Mouse (Mus musculus) cortical plate, adult 2 months (tissue): ENCODE data around the gene Igfals. TPM values are rescaled to one million over a fixed set of nuclear protein-coding genes. Genes with fewer than 3 reads are reported as not detected.

Experiments used
- H3K27ac ChIP-seq: fragments of 200-500 bp; 2 replicates; pipeline ENCODE4 v1.5.1; 2012; ENCODE audit warnings: low read length, control low read depth, inconsistent platforms; ENCODE audit not compliant: insufficient read depth
- H3K4me1 ChIP-seq: fragments of 200-500 bp; 2 replicates; pipeline ENCODE4 v1.6.1; 2011; ENCODE audit warnings: low read length; ENCODE audit not compliant: control insufficient read depth, insufficient read depth
- H3K4me3 ChIP-seq: fragments of 200-500 bp; 2 replicates; pipeline ENCODE4 v1.5.1; 2011; ENCODE audit warnings: mild to moderate bottlenecking, low read length, control low read depth; ENCODE audit not compliant: insufficient read depth
- CTCF ChIP-seq: fragments of 200-500 bp; IDR thresholded peaks from 2 replicates; pipeline ENCODE4 v1.5.1; 2011; ENCODE audit warnings: mild to moderate bottlenecking, control low read depth, low read length; ENCODE audit not compliant: insufficient read depth; ENCODE audit errors: extremely low read depth
- POLR2A ChIP-seq: fragments of 200-500 bp; IDR thresholded peaks from 2 replicates; pipeline ENCODE4 v1.6.1; 2011; ENCODE audit warnings: mild to moderate bottlenecking, low read length, control low read depth; ENCODE audit not compliant: insufficient read depth; ENCODE audit errors: extremely low read depth
- polyA plus RNA-seq: library from polyadenylated mRNA; depleted of rRNA; stranded (reverse); fragments of >200 nt; gene quantifications from 2 replicates; pipeline ENCODE4 v1.2.3, GENCODE M21; 2012

Igfals gene
- polyA plus RNA-seq, 1 experiment = not detected

DNA sequence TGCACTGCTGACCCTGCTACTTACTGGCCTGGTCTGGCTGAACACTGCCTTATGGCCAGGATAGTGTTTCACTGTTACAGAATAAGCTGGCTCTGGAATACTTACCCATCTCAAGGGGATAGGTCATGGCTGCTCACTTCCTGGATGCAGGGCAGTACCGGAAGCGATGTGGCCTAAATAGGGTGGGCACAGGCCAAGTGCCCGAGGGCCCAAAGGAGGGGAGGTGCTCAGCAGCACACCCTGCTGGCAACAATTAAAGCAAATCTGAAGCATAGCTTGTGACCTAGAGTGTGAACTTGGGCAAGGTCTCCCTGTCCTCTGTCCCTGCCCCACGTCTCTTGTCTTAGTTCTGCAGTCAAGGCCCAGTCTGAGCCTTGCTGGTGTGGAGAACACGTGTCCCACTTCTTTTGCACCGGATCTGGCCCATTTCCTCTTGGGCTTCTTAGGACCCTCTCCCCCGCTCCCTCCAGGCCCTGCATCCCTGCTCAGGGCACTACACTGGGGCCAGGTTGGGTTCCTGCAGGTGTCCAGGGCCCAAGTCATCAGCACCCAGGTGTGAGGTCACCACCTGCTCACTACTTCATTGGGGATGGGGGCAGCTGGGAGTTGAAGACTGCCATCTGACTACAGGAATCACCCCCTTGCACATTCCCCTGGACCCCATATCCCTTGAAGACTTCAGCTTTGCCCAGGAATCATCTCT, 16.1 kb downstream of the Igfals start:
- Histone ChIP-seq H3K4me3 (no peak overlapping the region), H3K27ac (no peak overlapping the region), H3K4me1 (peaks cover 2% of the 10 kb centered on the region; the same call in 1 of the 2 replicates)
- TF ChIP-seq POLR2A = no peak
- TF ChIP-seq CTCF = peak; percentile 44; the same call in 1 of the 2 replicates

DNA sequence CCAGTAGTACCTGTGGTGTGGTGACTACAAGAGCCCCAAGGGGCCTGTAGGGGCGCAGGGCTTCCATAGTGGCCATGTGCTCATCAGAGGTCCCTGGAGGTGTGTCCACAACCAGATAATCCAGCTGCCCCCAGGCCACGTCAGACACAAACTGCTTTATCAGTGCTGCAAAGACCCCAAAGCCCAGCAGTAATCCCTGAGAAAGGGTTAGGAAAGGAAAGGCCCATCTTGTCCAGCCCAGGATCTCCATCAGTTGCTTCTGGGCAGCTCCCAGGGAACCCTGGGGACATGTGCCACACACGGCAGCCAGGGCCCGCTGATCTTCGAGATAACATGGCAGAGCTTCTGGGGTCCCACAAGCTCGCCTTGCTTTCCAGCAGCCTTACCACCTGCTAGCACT, 18.6 kb downstream of the Igfals start:
- no peak for TF ChIP-seq CTCF
- Histone ChIP-seq H3K27ac (no peak overlapping the region), H3K4me3 (no peak overlapping the region), H3K4me1 (peaks cover 5% of the 10 kb centered on the region; the same call in 1 of the 2 replicates)

DNA sequence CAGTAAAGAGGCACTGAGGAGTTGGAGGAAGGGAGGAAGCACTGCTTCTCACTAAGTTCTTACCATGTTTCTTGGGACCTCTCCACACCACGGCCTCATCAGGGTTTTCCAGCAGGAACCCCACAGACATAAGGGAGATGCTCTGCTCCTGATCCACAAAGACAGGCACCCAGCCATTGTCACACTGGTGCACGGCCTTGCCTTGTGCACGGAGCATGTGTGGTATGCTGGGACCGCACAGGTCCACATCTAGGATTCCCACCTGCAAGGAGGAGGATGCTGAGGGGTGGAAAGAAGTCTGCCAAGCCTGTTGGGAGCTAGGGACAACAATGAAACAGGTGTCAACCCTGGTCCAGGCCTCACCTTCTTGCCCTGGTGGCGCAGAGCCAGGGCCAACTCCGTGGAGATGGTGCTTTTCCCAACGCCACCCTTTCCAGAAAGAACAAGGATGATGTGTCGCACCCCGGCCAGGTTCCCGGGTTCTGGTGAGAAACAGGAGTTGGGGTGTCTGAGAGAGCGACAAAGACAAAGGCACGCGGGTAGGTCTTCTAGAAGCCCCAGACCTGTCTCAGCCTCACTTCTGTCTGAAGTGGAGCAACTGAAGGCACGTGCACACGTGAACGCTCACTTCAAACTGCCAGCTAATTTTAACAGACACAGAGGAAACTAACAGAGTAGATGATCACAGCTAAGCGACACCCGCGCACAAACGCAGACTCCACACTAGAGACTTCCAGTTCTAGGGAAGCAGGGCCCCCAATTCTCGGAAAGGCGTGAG, 19.7 kb downstream of the Igfals start:
- Histone ChIP-seq H3K27ac (no peak overlapping the region), H3K4me3 (peak overlapping the region; percentile 81), H3K4me1 (peaks cover 5% of the 10 kb centered on the region; the same call in 1 of the 2 replicates)
- TF ChIP-seq POLR2A (no peak), CTCF (no peak)

DNA sequence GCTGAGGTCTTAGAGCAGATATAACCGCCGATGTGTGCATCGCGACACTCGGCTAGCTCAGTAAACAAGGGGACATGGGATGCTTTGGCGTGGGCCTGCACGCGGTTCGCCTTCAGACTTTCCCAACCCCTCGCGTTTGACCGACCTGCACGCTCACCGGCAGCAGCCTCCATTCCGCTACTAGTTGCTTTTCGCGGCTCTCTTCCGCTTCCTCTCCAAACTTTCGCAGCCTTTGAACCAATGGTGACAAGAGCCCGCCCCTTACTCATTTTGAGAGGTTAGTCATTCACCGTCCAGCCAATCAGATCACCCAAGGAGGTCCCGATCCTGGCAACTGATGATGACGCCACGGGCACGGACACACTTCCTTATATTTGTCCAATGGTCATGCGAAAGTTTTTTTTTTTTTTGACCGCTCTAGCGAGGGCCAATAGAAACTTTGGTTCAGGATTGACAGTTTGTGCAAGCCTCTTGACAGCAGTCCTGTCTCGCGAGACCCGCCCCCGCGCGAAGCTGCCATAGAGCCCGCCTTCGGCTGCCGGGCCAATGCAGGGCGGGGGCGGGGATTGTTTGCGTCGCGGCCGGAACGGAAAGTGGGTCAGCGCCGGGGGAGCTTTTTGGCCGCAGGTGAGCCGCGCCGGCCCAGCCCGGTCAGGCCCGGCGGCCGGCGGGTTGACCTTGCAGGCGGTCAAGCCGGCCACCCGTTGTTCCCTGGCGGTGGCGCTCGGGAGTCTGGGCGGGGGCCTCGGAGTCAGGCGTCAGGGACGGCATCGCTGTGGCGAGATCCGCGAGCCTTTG, 20.5 kb downstream of the Igfals start, which contains the start of the genes Nubp2 and Spsb3:
Nubp2 (minus strand) TSS at position 216 of the 798 bp plus-strand sequence.
Spsb3 (plus strand) TSS at position 510 of the 798 bp plus-strand sequence.
- TF ChIP-seq POLR2A (peak; percentile 73; the same call in 1 of the 2 replicates), CTCF (no peak)
- Histone ChIP-seq H3K4me1 (peaks cover 5% of the 10 kb centered on the region; the same call in 1 of the 2 replicates), H3K27ac (peak within 1 kb of the TSS; percentile 26), H3K4me3 (peak within 1 kb of the TSS; percentile 95)

DNA sequence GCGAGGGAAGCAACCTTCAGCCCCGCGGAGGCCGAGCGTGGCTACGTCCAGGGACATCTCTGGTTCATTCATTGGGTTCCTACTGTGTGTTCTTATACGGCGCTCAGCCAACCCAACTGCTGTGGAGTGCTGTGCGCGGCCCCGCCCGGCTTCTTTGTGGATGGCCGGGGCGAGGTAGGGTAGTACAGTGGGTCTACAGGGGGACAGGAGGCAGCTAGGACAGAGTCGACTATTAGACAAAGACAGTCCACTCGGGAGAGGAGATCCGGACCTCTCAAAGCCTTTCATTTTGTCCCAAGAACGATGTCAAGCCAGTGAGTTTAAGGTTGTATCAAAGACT, 21.1 kb downstream of the Igfals start:
- peaks cover 5% of the 10 kb centered on the region; the same call in 1 of the 2 replicates for H3K4me1 ChIP-seq
- H3K4me3 ChIP-seq = peak overlapping the region; percentile 95
- TF ChIP-seq POLR2A = no peak
- no peak for TF ChIP-seq CTCF
- H3K27ac ChIP-seq = peak overlapping the region; percentile 26

DNA sequence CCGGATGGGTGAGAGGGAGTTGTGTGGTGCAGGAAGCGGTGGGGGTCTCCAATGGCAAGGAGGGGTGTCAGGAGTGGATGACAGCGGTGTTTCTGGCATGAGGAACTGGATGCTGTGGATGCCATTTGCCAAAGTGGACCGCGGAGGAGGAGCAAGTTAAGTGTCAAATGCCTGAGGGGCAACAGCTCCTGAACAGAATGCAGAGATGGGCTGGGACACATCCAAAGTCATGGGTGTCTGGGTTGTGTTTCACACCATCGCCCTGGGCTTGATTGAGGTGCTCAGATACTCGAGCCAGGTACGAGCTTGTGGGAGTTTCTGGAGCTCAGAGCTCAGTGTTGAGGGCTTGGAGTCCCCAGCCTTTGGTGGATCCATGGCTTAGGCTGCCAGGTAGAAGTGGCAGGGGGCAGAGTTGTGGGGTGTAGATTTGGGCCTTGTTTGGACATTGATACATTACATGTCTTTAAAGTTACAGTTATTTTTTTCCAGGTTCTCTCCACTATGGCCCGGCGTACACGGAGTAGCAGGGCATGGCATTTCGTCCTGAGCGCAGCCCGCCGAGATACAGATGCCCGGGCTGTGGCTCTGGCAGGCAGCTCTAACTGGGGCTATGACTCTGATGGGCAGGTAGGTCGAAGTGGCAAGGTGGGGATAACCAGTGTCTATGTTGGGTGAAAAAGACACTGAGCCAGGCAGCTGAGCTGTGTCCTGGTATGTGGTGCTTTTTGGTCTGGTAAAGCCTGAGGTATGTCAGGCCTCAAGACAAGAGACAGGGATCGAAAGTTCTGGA, 21.7 kb downstream of the Igfals start:
- peak overlapping the region; percentile 95 for H3K4me3 ChIP-seq
- H3K27ac ChIP-seq = peak overlapping the region; percentile 26; the same call in 1 of the 2 replicates
- TF ChIP-seq POLR2A (no peak), CTCF (no peak)
- H3K4me1 ChIP-seq = peaks cover 5% of the 10 kb centered on the region; the same call in 1 of the 2 replicates

DNA sequence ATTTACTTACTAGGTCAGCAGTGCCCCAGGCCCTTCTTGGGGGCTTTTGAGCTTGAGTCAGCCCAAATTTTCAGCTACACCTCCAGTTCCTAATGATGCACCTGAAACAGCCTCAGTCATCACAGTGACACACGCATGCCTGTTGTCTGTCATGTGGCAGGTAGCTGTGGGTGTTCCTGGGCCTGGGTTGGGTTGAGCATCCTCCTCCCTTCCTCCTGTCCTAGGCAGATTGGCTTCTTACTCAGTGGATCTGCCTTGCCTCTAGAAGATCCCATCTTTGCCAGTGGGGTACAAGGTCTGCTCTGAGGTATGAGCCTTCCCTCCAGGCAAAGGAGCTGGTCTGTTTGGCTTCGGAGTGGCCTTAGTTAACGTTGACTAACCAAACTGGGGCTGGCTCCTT, 23.1 kb downstream of the Igfals start:
- H3K4me1 ChIP-seq = peaks cover 5% of the 10 kb centered on the region; the same call in 1 of the 2 replicates
- no peak overlapping the region for H3K27ac ChIP-seq
- peak; percentile 44 for TF ChIP-seq POLR2A
- TF ChIP-seq CTCF = no peak
- no peak overlapping the region for H3K4me3 ChIP-seq

DNA sequence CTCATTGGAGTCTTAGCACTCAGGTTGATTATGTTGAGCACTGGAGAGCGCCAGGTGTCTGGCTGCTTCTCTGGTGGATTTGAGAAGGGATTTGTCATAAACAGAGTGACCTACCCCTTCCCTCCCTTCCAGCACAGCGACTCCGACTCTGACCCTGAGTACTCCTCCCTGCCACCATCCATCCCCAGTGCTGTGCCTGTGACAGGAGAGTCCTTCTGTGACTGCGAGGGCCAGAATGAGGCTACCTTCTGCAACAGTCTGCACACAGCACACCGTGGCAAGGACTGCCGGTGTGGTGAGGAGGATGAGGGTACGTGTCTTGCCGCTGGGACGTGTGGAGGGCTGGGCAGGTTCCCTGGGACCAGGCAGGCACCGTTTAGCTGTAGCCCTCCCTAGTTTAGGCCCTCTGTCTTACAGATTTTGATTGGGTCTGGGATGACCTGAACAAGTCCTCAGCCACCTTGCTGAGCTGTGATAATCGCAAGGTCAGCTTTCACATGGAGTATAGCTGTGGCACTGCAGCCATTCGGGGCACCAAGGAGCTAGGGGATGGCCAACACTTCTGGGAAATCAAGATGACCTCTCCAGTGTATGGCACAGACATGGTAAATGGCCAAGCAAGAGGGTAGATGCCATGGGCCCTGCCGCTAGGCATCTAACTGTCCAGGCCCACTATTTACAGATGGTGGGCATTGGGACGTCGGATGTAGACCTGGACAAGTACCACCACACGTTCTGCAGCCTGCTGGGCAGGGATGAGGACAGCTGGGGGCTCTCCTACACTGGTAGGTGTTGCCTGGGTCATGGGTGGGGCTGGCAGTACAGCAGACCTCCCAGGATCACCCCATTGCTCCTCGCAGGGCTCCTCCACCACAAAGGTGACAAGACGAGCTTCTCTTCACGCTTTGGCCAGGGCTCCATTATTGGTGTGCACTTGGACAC, 24.6 kb downstream of the Igfals start:
- peaks cover 4% of the 10 kb centered on the region; the same call in 1 of the 2 replicates for H3K4me1 ChIP-seq
- H3K27ac ChIP-seq = no peak overlapping the region
- peak; percentile 43 for TF ChIP-seq POLR2A
- no peak for TF ChIP-seq CTCF
- no peak overlapping the region for H3K4me3 ChIP-seq
